Mouse (Mus musculus) urinary bladder, adult 2 months (tissue): ENCODE data around the gene Tmed10. TPM values are rescaled to one million over a fixed set of nuclear protein-coding genes. Genes with fewer than 3 reads are reported as not detected.

Experiments used
- DNase-seq: peaks from one replicate; pipeline ENCODE4 v3.0.0; 2022; ENCODE audit warnings: low spot score
- polyA plus RNA-seq: library from polyadenylated mRNA; depleted of rRNA; stranded (reverse); fragments of >200 nt; gene quantifications from 2 replicates; pipeline ENCODE4 v1.2.3, GENCODE M21; 2012

The Tmed10 gene
- polyA plus RNA-seq, 1 experiment = 207 TPM

GRCm38 (mm10) chr12:85378271-85378670 lies 3.6 kb upstream of the Tmed10 start:
- DNase-seq = no peak

GRCm38 (mm10) chr12:85373591-85374560 lies 771 bp downstream of the Tmed10 start:
- peak; percentile 73 for DNase-seq

DNA sequence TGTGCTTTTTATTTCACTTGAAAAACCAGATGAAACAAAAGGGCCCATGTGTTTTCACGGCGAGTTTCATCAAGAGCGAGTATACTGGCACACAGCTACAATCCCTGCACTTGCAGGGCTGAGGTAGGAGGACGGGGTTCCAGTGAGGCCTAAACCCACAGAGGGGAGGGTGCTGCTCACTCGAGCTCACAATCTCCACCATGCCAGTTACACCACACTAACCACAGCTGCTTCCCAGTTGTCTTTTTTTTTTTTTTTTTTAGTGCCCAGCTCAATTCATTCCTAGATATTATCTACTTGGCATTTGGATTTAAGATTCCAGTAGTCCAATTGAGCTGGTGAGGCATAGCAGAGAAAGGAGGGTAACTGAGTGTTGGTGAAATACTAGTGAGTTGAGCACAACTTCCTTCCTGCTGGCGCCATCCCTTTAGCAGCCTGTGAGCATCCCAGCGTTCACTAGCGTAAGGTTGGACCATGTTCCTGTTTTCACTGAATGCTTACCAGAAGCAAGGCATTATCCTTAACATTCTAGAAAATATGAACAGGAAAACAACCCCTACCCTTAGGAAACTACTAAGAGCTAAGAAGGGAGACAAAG lies 2.5 kb downstream of the Tmed10 start:
- no peak for DNase-seq

GRCm38 (mm10) chr12:85368441-85369063 lies 6.1 kb downstream of the Tmed10 start:
- DNase-seq = no peak

DNA sequence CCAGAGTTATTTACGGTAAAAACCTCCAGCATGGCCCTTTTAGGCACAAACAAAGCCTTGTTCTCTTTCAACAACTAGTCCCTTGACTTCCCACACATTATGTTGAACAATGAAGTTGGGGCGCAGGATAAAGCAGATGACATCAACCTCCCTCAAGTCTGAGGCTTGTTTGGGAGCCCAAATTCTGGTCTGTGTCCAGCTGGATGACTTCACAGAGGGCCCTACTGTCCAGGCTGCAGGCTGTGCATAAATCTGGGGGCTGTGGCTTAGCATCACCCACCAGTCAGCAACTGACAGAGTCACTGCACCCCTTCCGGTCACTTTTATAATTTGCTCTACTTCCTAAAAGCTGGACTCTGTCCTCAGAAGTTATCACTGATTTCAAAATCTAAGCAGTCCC lies 8.4 kb downstream of the Tmed10 start:
- no peak for DNase-seq

- DNase-seq = no peak
Measured at GRCm38 (mm10) chr12:85362510-85362909, 12.1 kb downstream of the Tmed10 start.

DNA sequence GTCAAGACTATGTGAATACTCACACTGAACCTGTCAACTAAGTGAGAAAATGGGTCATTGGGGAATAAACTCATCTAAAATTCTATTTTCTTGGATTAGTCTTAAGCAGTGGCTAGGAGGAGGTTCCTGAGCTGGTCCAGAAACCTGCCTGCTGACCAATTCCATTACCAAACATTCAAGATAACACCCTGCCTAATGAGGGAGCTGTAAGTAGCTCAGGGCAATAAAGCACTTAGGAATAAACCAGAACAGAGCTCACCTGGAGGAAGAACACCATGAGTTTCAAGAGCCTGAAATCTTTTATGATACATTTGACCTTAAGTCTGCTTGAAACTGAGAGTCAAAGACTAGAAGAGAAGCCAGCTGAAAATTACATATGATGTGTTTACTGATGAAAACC lies 13.1 kb downstream of the Tmed10 start:
- no peak for DNase-seq

GRCm38 (mm10) chr12:85361165-85361564 lies 13.5 kb downstream of the Tmed10 start:
- DNase-seq = no peak

DNA sequence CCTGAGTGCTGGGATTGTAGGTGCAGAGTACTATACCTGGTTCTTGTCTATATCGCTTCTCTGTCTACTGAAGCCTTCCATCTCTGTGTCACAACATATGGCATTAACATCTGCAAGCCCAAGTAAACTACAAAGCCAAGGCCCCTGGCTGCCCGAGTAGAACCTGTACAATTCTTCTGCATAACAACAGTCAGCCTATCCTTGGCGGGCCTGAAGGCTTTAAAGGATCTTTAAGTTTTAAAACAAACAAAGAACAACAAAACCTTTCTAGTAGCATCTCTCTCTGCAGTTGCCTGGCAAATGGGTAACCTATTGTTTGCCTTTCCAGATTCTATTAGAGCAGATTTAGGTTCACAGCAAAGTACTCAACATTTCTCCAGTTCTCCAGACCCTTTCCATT lies 20.6 kb downstream of the Tmed10 start:
- DNase-seq = no peak

DNA sequence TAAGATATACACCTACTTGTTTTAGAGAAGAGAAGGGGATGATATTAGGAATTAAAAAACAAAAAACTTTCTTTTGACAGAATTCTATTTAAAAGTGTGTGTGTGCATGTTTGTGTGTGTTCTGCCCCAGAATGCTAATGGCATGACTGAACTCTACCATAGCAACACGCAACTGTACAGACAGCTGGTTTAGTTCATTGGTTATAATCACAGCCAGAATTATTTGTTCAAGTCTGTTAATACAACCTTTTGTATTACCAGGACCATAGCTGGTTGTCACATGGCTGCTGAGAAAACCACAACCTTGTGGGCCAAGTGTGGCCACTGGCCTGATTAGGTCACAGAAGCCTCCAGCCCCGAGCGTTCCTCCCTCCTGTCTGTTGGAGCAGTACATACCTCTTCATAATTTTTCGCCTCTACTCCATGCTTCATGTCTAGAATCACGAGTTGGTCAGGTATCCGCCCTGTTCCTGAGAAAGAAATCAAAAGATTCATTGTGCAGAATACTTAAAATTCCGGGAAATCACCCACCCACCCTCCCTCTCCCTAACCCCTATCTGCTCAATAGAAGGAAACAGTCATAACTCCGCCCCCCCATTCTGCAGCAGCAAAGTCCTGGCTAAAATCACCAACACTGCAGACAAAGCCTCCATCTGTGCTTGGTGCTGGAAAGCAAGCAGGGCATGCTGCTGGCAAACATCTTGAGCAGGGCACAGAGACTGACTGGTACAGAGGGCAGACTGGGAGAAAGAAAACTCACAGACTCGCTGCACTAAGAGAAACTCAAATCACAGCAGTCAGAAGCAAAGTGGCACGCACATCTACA lies 24.0 kb downstream of the Tmed10 start:
- DNase-seq = no peak

DNA sequence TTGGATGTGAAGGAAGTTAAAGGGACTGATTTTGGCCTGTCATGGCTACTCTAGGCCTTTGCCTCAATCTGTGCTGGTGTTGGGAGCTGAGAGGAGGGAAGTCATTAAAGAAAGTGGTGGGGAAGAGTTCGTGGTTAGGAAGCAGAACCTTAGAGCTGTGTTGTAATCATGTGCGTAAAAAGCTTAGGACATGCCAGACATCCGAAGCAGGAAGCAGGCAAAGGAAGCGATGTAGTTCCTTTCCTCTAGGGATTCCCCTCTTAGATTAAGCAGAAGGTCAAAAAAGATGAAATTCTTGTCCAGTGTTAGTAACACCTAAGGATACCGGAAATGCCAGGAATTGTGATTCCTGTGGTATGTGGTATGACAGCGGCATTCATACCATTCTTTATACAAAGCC lies 26.3 kb downstream of the Tmed10 start:
- DNase-seq = no peak

DNA sequence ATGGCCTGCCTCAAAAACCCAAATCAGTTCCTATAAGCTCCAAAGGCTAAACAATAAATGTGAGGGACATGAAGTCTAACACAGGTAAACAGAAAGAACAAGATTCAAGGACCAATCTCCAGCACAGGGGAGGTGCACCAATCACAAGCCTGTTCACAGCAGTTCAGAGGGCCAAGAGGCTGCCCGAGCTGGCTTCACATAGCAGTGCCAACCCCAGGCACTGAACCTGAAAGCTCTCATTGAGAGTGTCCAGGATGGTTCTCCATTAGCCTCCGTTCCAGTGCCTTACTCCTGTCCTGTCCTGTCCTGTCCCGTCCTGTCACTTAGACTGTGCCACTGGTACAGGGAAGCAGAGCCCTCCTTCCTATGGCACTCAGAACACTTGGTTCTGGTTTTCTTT lies 27.5 kb downstream of the Tmed10 start:
- no peak for DNase-seq

GRCm38 (mm10) chr12:85346374-85346773 lies 28.3 kb downstream of the Tmed10 start:
- no peak for DNase-seq

- DNase-seq = no peak
Measured at GRCm38 (mm10) chr12:85345559-85345958, 29.1 kb downstream of the Tmed10 start.

DNA sequence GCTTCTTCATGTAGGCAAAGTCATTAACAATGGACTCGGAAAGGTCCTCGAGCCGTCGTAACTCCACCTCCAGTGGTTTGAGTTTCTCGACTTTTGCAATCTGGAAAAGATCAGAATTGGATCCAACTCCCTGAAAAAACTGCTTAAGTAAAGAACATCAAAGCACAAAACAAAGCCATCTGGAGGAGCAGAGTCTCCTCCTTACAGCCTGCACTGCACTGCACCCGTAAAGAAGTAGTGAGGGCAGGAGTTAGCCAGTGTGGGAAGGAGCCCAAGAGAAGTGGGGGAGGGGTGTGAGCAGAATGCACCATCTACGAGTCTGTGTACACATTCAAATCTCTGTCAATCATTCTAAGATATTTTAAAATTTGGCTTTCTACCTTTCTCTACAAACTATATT lies 30.4 kb downstream of the Tmed10 start:
- DNase-seq = no peak

GRCm38 (mm10) chr12:85342310-85342709 lies 32.3 kb downstream of the Tmed10 start:
- DNase-seq = no peak

DNA sequence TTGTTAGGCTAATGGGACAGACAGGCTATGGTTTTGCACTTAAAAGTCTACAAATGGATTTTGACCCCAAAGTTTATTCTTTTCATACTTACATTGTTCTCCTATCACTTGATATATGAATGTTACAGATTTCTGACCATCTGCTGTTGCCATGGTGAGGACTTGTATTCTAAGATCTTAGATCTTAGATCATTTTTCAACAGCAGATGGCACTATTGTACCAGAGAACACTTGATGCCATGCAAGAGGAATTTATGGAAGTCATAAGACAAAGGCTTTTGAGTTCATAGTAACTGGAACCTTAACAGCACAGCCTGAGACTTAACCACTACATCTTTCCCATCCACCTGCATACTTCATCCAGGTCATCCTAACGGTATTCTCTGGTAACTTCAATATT lies 33.5 kb downstream of the Tmed10 start:
- DNase-seq = no peak

- no peak for DNase-seq
Measured at GRCm38 (mm10) chr12:85339947-85340346, 34.7 kb downstream of the Tmed10 start.

DNA sequence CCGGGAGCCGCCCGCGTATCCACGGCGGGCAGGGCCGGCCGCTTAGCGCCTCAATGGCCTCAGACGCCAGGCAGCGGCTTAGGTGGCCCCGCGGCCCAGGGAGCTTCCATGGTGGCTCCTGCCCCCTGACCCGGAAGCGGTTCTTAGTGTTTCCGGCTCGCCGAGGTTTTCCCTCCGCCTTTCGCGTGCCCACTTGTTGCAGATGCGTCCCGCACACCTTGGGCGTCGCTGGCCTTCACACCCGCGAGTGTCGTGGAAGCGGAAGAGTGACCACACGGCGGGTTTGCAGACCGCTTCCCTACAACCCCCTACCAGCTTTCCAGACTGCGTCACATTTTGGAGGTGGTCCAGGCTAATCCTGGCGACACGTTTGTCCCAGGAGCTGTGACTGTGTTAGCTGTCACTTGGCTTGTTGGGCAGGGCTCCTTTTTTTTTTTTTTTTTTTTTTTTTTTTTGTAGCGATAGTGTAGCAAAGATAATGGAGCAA lies 35.4 kb downstream of the Tmed10 start, which contains the start of gene Nek9:
Nek9 (minus strand) TSS at position 120 of the 487 bp plus-strand sequence.
- peak; percentile 95 for DNase-seq

DNA sequence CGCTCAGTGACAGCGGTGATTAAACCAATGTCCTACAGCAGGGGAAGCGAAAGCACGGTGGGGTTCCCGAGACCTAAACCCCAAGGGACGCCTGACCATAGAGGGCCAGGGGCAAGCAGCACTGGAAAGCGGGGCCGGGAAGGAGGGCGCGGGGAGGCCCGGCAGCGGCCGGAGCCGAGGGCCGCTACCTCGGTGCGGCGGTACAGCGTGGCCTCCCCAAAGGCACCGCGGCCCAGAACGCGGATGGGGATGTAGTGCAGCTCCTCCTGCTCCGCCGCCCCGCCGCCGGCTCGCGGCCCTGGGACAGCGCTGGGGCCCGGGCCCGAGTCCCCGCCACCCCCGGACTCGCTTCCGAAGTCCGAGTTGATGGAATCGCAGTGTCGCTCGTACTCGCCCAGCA lies 35.8 kb downstream of the Tmed10 start:
- DNase-seq = no peak

DNA sequence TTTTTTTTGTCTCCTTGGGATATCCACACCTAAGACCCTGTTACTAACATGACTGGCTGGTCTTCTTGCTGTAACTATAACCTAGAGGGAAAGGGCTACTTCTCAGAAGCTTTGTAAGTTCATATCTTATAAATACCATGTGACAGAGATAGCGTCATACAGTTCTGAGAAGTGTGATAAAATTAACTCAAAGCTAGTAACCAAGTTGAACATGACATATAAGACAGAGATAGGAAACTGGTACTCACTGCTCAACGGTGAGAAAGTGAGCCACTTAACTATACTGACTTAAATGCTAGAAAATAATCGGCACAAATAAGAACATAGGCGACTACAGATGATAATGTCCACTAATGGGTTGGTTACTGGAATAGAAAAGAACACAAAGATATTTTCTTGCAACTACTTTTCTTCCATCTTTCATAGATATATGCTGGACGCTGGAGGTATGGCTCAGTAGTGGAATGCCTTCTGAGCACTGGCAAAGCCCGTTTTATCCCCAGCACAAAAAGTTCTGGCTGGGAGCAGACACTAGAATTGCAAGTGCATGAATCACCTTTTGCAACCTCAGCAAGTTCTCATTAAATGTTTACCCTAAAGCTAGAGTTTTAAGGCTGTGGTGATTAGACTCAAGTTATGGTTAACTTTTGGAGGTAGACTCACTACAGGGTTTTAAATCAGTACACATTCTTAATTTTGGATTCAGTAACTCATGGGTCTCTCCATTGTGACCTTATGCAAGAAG lies 36.9 kb downstream of the Tmed10 start:
- no peak for DNase-seq
